Mouse (Mus musculus) urinary bladder, adult 18-20 months (tissue): ENCODE results near the gene Gm11146.

Experiments used
- DNase-seq, 2 experiments: peaks; one replicate each; pipeline ENCODE4 v3.0.0; 2022; ENCODE audit warnings: low spot score in 2 of 2, mixed read lengths in 2 of 2

The Gm11146 gene

GRCm38 (mm10) chr16:77556446-77557105 lies 45.3 kb downstream of the Gm11146 start:
- DNase-seq = no peak

GRCm38 (mm10) chr16:77551051-77551450 lies 50.8 kb downstream of the Gm11146 start:
- DNase-seq = no peak
